Mouse (Mus musculus) forebrain, embryonic 12.5 days (tissue): ENCODE results near the gene Gm4353. TPM values are rescaled to one million over a fixed set of nuclear protein-coding genes. Genes with fewer than 3 reads are reported as not detected.

Source experiments
- ATAC-seq: fragments of 200-750 bp; cut with Nextera tagmentation; 2 replicates; pipeline ENCODE4 v1.8.0; 2017; ENCODE audit warnings: moderate TSS enrichment; ENCODE audit not compliant: low FRiP score
- H3K27ac ChIP-seq: fragments of 300-500 bp; sonication (generic); 2 replicates; pipeline ENCODE4 v1.5.1; 2016; ENCODE audit warnings: mild to moderate bottlenecking
- H3K27me3 ChIP-seq: fragments of 300-500 bp; sonication (generic); 2 replicates; pipeline ENCODE4 v1.6.1; 2016; ENCODE audit warnings: mild to moderate bottlenecking
- H3K36me3 ChIP-seq: fragments of 300-500 bp; sonication (generic); replicated peaks from 2 replicates; pipeline ENCODE4 v1.6.1; 2016; ENCODE audit warnings: mild to moderate bottlenecking
- H3K4me1 ChIP-seq: fragments of 300-500 bp; sonication (generic); 2 replicates; pipeline ENCODE4 v1.6.1; 2016
- H3K4me2 ChIP-seq: fragments of 300-500 bp; sonication (generic); 2 replicates; pipeline ENCODE4 v1.6.1; 2016; ENCODE audit warnings: mild to moderate bottlenecking, moderate library complexity
- H3K4me3 ChIP-seq: fragments of 300-500 bp; sonication (generic); replicated peaks from 2 replicates; pipeline ENCODE4 v1.5.1; 2016; ENCODE audit warnings: mild to moderate bottlenecking
- H3K9ac ChIP-seq: fragments of 300-500 bp; sonication (generic); 2 replicates; pipeline ENCODE4 v1.6.1; 2016; ENCODE audit warnings: mild to moderate bottlenecking
- H3K9me3 ChIP-seq: fragments of 300-500 bp; sonication (generic); 2 replicates; pipeline ENCODE4 v1.6.1; 2016
- WGBS: fragments of 180-500 bp; shearing (Covaris S2); methylation state at CpG from one replicate; pipeline ENCODE4 v1.1.7; 2016; 5-methylcytosine and 5-hydroxymethylcytosine counted together
- polyA plus RNA-seq: library from polyadenylated mRNA; unstranded; fragments of >200 nt; fragmentation: Nextera tagmentation; extraction: Ambion mirVana; gene quantifications from 2 replicates; pipeline ENCODE4 v1.2.1, GENCODE M21; 2016

The Gm4353 gene
- polyA plus RNA-seq, 1 experiment from 2014 or later, result 0.68 TPM

DNA sequence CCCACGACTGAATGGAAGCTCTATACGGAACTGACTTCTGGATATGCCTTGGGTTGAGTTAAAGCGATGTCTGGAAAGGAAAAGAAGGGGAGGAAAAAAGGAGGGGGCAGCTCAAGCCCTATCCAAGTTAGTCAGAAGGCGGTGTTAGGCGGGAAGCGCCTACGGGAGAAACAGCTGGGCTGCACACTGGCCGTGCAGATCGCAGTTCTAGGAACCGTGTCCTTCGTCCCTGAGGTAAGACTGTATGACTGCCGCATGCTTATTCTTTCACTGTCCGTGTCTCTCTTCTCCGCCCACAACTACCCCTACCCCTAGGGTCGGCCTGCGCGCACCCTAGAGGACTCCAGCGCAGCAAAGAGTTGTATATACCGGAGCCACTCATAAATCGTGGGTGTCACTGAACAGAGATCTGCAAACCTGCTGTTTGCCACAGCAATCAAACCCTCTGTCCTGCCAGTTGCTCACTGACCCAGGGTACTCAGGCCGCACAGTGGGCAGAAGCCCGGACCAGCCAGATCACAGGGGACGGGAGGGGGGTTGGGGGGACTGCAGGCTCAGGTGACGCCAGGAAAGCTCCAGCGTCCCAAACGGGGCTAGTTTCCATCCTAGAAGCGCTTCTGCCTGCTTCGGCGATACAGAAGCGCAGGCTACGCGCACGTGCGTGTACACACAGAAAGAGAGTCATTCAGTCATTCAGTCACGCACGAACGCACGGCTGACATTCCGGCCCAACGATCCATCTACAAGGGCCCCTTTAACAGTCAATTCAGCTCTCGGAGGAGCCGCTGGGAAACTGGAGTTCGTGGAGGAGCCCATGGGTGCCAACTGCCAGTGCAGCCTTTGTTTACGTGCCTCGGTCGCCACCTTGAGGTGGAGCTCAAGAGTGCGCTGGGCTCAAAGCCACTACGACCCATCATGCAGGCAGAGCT lies 44.6 kb downstream of the Gm4353 start:
- H3K36me3 ChIP-seq, result no peaks in the 10 kb centered on the region
- H3K9me3 ChIP-seq, result no peaks in the 10 kb centered on the region
- peak; percentile 84 for ATAC-seq
- H3K4me3 ChIP-seq, result peak overlapping the region; percentile 51
- H3K27me3 ChIP-seq, result peaks cover 33% of the 10 kb centered on the region
- peak overlapping the region; percentile 99 for H3K4me2 ChIP-seq
- peak overlapping the region; percentile 62 for H3K9ac ChIP-seq
- peaks cover 49% of the 10 kb centered on the region for H3K4me1 ChIP-seq
- under 1% methylated on average over 48 of the region's 48 CpGs for WGBS
- H3K27ac ChIP-seq, result peak overlapping the region; percentile 65

DNA sequence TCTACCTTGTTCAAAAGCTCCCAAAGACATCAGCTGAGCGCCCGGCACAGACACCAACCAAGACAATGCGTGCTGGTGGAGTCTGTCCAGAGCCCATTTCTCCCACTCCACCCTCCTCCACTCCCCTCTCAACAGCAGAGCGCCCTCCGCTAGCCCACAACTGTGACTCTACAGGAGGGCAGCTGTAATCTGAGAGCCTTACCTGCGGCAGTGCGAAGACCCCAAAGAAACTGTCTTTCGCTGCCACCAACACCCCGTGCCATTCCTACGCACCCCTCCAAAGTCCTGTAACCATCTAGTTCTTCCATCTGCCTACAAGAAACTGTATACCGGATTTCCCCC lies 45.3 kb downstream of the Gm4353 start, which contains the start of gene 1110004F10Rik:
1110004F10Rik (plus strand) TSS at position 202 of the 342 bp plus-strand sequence.
- WGBS, result 0% methylated on average over 11 of the region's 11 CpGs
- Histone ChIP-seq H3K27ac (peak within 1 kb of the TSS; percentile 65), H3K4me1 (peaks cover 52% of the 10 kb centered on the region)

DNA sequence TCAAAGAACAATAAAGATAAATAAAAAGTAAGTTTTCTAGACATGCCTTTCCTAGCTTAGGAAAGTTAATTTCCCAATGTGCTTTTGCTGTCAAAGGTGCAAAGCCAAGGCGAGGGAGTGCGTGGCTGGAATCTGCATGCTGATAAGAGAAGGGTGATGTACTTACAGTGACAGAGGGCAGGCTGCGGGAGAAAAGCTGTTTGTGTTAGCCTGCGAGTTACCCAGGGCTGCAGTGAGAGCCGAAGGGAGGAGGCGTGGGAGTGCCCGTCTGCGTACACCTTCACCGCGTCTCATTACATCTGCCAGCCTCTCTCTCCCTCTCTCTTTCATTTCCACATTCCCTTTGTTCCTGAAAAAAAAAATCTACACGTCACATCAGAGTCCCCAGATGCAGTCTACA lies 45.9 kb downstream of the Gm4353 start, which contains the start of gene Sox6:
Sox6 (minus strand) TSS at position 286 of the 400 bp plus-strand sequence.
- Histone ChIP-seq H3K36me3 (no peaks in the 10 kb centered on the region), H3K4me3 (peak within 1 kb of the TSS; percentile 51), H3K4me2 (peak within 1 kb of the TSS; percentile 99), H3K9me3 (no peaks in the 10 kb centered on the region), H3K4me1 (peaks cover 54% of the 10 kb centered on the region), H3K27me3 (peaks cover 33% of the 10 kb centered on the region), H3K9ac (peak within 1 kb of the TSS; percentile 62), H3K27ac (peak within 1 kb of the TSS; percentile 65)
- ATAC-seq, result no peak
- 1% methylated on average over 11 of the region's 11 CpGs for WGBS

More for the DNA sequence above, 45.3 kb downstream of the Gm4353 start, which contains the start of gene 1110004F10Rik:
- ATAC-seq, result no peak
- no peaks in the 10 kb centered on the region for H3K9me3 ChIP-seq
- H3K27me3 ChIP-seq, result peaks cover 33% of the 10 kb centered on the region
- peak within 1 kb of the TSS; percentile 51 for H3K4me3 ChIP-seq
- H3K36me3 ChIP-seq, result no peaks in the 10 kb centered on the region
- H3K9ac ChIP-seq, result peak within 1 kb of the TSS; percentile 62
- H3K4me2 ChIP-seq, result peak within 1 kb of the TSS; percentile 99

DNA sequence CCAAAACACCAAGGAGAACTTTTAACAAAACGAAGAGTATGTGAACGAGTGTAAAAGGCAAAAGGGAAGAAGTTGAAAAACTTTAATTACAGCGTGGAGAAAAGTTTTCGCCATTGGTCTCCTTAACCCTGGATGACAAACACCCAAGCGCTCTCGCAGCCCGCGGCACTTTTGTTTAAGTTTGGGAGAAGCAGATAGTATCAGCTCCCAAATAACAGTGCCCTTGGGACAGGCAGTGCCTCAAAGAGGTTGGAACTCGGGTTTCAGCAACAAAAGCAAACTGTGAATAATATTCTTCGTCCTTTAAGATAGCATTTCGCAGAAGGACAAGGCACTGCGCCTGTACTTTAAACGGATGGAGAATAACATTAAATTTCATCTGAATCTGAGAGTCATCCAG lies 46.4 kb downstream of the Gm4353 start:
- H3K27ac ChIP-seq, result no peak overlapping the region
- no peak for ATAC-seq
- WGBS, result 1% methylated on average over 13 of the region's 13 CpGs
- H3K9me3 ChIP-seq, result no peaks in the 10 kb centered on the region
- peak overlapping the region; percentile 99 for H3K4me2 ChIP-seq
- H3K36me3 ChIP-seq, result no peaks in the 10 kb centered on the region
- peaks cover 33% of the 10 kb centered on the region for H3K27me3 ChIP-seq
- peak overlapping the region; percentile 41 for H3K9ac ChIP-seq
- peaks cover 54% of the 10 kb centered on the region for H3K4me1 ChIP-seq
- H3K4me3 ChIP-seq, result peak overlapping the region; percentile 51

DNA sequence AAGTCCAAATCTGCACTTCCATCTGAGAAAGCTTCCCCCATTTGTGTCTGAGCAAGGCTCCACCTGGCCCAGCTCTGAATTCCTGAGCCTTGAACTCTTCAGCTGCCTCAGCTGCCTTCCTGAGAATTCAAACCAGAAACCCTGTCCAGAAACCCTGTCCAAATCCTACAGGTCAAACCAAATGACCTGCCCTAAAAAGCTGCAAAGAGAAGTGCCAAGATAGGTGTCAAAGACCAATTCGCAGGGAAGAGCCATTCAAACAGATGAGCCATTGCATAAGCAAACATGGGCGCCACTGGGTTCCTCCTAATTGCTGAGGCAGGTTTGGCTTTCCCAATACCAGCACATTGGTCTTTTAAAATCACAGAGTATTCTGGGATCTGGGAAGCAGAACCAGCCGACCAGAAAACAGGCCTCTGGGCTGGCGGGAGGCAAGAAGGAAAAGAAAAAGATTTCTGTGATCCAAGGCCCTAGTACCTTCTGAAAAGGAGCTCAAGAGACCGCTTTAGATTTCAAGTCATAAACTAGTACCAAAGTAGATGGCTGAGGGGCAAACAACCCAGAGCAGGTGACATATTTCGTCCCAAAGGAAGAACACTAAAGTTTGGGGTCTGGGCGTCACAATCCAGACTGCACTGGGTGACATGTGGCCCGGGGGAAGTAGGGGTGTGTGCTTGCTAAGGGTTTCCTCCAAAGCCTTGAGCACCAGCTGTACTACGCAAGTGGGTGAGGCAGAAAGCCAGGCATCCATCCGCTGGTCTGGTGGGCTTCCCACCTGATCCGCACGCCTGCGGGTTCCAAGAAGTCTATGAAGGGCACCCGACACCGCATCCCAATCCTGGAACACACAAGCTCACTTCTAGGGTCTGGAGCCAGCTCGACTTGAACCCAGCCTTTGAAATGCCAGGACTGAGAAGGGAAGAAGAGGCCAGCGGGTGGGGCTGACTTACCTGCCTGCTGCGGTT lies 47.6 kb downstream of the Gm4353 start:
- Histone ChIP-seq H3K4me2 (peak overlapping the region; percentile 99), H3K9me3 (no peaks in the 10 kb centered on the region), H3K4me3 (peak overlapping the region; percentile 26), H3K27ac (no peak overlapping the region), H3K4me1 (peaks cover 54% of the 10 kb centered on the region), H3K36me3 (no peaks in the 10 kb centered on the region), H3K27me3 (peaks cover 33% of the 10 kb centered on the region), H3K9ac (peak overlapping the region; percentile 21; the same call in 1 of the 2 replicates)
- 21% methylated on average over 18 of the region's 18 CpGs for WGBS
- ATAC-seq, result no peak

DNA sequence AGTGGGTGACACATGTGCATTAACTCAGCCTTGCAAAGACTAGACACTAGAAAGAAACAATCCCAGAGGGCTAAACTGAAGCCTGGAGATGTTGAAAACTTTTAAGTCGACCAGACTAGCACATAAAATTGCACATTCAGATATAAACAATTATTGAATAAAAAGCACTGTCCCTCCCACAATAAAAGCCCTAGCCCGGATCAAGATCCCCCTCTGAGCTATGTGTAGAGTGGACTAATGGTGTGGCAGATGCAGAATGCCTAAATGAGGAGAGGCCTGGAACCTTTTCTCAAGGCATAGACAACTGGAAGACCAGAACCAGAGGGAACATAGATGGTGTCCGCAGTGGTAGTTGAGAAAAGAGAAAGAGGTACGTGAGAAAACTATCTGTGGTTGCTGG lies 48.9 kb downstream of the Gm4353 start:
- Histone ChIP-seq H3K9ac (0 out of 2 replicates have a peak overlapping the region, but pooled peaks have one; percentile 22), H3K27ac (no peak overlapping the region), H3K4me2 (peak overlapping the region; percentile 99), H3K9me3 (no peaks in the 10 kb centered on the region), H3K4me1 (peaks cover 62% of the 10 kb centered on the region), H3K36me3 (no peaks in the 10 kb centered on the region), H3K4me3 (peak overlapping the region; percentile 76; the same call in 1 of the 2 replicates), H3K27me3 (peaks cover 28% of the 10 kb centered on the region)
- 29% methylated on average over 4 of the region's 4 CpGs for WGBS
- no peak for ATAC-seq

DNA sequence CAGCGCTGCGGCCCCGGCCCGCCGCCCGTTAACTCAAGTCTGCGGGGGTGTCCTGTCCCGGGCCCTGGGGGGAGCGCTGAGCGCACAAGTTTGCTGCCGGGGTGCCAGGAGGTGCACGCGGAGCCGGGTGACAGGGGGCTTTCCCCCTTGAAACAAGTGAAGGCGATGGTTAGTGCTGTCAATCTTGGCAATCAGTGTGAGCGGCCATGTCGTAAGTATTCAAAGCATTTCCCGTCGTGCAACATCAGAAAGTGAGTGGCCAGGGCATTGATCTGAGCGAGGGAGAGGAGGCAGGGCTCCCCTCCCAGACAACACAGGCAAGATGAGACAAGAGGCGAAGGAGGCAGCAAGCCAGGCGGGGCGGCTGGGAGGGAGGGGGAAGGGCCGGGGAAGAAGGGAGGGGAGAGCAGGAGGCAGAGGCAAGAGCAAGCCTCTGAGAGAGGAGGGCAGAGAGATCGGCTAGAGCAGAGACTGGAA lies 50.1 kb downstream of the Gm4353 start:
- peaks cover 61% of the 10 kb centered on the region for H3K4me1 ChIP-seq
- H3K4me2 ChIP-seq, result peak overlapping the region; percentile 99
- H3K9ac ChIP-seq, result peak overlapping the region; percentile 97
- under 1% methylated on average over 25 of the region's 25 CpGs for WGBS
- no peaks in the 10 kb centered on the region for H3K36me3 ChIP-seq
- peaks cover 27% of the 10 kb centered on the region for H3K27me3 ChIP-seq
- H3K27ac ChIP-seq, result peak overlapping the region; percentile 96
- ATAC-seq, result peak; percentile 67
- H3K4me3 ChIP-seq, result peak overlapping the region; percentile 76
- H3K9me3 ChIP-seq, result no peaks in the 10 kb centered on the region

DNA sequence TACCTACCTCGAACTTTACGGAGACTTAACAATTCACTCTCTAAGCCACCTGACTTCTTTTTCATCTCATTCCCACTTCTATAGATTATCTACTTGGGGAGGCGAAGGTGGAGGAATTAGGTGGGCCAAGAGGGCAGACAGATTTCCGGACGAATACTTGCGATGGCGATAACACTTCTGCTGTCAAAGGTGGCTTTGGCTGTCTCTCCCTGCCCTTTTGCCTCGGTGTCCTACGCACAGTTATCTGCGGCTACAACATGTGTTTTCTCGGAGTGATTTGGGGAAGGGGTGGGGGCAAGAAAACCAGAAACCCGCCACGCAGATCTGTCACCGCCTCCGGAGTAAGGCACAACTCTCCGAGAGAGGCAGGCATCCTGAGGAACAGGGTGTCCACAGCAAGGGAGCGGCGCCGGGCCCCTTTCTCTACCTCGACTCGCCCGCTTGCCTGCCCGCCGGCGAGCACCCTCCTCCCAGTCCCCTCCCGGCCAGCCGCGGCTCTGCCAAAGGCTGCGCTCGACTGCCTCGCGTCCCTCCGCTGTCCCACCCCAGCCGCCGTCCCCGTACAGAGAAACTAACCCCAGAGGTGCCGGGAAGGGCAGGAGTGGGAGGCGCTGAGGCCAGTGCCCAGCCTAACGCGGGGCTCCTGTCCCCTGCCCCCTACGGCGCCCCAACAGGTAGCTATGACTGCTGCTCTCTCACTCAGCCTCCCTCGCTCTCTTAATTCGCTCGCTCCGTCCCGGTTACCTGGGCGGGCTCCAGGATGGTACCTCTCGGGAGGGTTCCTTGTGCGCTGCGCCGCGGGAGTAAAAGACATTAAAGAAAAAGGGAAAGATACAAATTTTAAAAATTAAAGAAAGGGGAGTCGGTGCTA lies 50.8 kb downstream of the Gm4353 start:
- WGBS, result under 1% methylated on average over 53 of the region's 54 CpGs
- Histone ChIP-seq H3K27ac (peak overlapping the region; percentile 96), H3K27me3 (peaks cover 27% of the 10 kb centered on the region), H3K4me3 (peak overlapping the region; percentile 76), H3K4me2 (peak overlapping the region; percentile 99), H3K4me1 (peaks cover 54% of the 10 kb centered on the region), H3K9me3 (no peaks in the 10 kb centered on the region), H3K36me3 (no peaks in the 10 kb centered on the region), H3K9ac (peak overlapping the region; percentile 97)
- peak; percentile 52 for ATAC-seq

Other genes starting within 250 kb of the Gm4353 start
- 134 and 138 TPM in 2 replicates for gene Sox6, start 45.8 kb downstream of the Gm4353 start, polyA plus RNA-seq
- gene 1110004F10Rik, start 45.2 kb downstream of the Gm4353 start, polyA plus RNA-seq, result 342 TPM in 2 replicates
- gene Plekha7, start 223.7 kb upstream of the Gm4353 start, polyA plus RNA-seq, result 18.6 and 20.8 TPM in 2 replicates
- 607 and 697 TPM in 2 replicates for gene Rps13, start 249.6 kb upstream of the Gm4353 start, polyA plus RNA-seq